Mouse (Mus musculus): ENCODE data around the gene Itpripl1.
"Not testable (repeated sequence)": the region's sequence is repeated elsewhere in the genome, so short reads cannot be mapped to it uniquely, and the experiment has no call there.

The Itpripl1 gene

GRCm38 (mm10) chr2:127092000-127092399 is 51.2 kb downstream of the Itpripl1 start:
- no peak for DNase-seq (ENCODE audit: low read depth in 1 of 2, low spot score in 2 of 2)

GRCm38 (mm10) chr2:127090151-127090550 is 53.1 kb downstream of the Itpripl1 start:
- not testable (repeated sequence) for DNase-seq (ENCODE audit: low read depth in 1 of 2, low spot score in 2 of 2)

Measured in monocyte, adult 2 months (primary cell).